Mouse (Mus musculus) bone marrow macrophage, adult 2 months (primary cell): ENCODE data around the gene Ush2a.

Experiments
- CTCF ChIP-seq: IDR thresholded peaks from 2 replicates; pipeline ENCODE4 v1.5.1; 2012; ENCODE audit warnings: low read depth, mild to moderate bottlenecking, low read length, moderate library complexity
- POLR2A ChIP-seq: IDR thresholded peaks from 2 replicates; pipeline ENCODE4 v1.6.1; 2012; ENCODE audit warnings: mild to moderate bottlenecking, low read depth, low read length, borderline replicate concordance

- TF ChIP-seq CTCF (no peak), POLR2A (no peak)
These were observed 287.9 kb downstream of the Ush2a start for GRCm38 (mm10) chr1:188549686-188550085.
